Mouse (Mus musculus) fat pad, adult 2 months (tissue): ENCODE measurements at regions not wholly inside any gene's neighbourhood (a gene's known extent, or its start where the extent isn't known, plus 50 kb on each side); places are given as distances from the start of the nearest gene placed in this dataset.
A peak's percentile ranks its signal among the peaks of the same experiment; 100 is the strongest.

Source experiments
- DNase-seq: peaks from one replicate; pipeline ENCODE4 v3.0.0-alpha.2; 2011; ENCODE audit warnings: low read depth, low spot score; ENCODE audit errors: extremely low read depth

DNA sequence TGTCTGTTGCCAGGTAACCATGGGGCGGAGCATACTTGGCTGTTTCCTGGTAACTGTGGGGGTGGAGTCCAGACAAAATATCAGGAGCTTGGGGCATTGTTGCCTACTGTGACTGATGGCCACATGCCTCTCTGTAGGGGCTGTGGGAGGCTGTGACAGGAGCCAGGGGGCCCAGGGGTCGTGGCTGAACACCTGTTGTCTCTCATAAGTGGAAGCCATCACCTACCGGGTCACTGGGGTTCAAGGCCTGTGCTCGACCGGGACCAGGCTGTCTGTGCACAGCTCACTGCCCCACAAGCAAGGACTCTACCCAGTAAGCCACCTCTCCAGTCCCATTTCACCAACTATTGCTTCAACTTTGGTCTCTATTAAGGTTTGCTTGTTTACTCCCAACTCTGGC, 196.4 kb upstream of the Egln3 start:
- no peak for DNase-seq

DNA sequence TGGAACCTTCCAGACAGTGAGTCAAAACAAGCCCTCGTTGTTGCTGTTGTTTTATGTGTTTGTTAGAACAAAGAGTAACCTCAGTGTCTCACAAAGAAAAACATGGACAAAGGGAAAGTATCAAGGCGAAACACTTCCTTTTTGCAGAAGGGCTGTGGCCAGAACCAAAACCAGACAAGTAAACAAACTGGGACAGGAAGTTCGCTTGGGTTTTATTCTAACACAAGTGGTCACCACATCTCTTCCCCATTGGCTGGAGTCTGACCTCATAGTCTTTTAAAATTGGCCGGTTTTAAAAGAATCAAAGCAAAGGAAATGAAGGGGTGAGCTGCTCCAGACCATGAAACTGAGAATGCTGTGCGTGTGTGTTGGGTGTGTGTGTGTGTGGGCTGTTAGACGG, 194.4 kb upstream of the Egln3 start:
- DNase-seq: no peak

DNA sequence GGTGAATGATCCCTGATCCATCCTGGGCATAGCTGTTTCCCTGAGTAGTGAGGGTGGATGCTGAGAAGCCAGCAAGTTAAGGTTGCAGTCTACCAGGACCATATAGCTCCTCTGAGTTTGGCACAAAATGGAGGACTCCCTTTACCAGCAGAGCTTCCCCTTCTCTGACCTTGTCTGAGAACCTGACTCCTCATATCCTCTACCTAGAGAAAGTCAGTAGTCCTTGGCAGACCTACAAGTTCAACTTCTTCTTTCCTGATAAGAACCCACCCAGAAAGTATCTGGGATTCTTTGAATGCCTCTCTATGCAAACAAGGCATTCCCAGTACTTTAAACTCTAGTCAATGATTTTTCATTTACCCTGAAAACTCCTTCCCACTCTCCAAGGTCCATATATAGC, 193.3 kb upstream of the Egln3 start:
- DNase-seq: no peak

DNA sequence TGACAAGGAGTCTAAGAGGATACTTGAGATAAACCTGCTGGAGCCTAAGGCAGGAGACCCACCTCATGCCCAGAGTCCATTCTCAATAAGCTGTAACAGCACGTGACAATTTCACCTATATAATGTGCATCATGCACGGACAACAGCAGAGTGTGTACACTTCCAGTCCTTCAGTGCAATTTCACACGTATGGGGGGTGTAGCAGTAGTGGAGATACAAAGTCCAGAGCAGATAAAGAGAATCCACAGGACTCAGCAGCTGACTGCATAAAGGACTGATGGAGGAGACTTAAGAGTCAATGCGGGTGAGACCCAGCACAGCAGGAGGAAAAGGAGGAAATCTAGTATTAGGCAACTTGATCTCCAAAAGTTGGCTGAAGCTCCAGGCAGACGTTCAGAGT, 192.7 kb upstream of the Egln3 start:
- no peak for DNase-seq

DNA sequence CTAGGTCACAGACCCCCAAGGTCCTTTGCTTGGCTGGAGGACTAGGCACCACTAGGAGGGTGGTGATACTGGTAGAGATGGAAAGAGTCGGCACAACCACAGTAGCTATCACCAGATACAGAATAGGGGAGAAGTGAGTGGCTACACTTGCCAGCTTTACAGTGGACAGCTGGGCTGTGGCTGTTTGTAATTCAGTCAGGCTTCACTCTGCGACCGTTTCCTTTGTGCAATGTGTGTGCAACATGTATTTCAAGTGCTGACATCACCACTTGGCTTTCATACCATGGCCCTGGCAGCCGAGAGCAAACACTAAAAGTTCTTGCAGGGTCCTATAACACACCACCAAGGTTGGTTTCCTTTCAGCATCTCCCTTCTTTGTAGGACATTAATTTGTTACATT, 181.7 kb upstream of the Egln3 start:
- no peak for DNase-seq

DNA sequence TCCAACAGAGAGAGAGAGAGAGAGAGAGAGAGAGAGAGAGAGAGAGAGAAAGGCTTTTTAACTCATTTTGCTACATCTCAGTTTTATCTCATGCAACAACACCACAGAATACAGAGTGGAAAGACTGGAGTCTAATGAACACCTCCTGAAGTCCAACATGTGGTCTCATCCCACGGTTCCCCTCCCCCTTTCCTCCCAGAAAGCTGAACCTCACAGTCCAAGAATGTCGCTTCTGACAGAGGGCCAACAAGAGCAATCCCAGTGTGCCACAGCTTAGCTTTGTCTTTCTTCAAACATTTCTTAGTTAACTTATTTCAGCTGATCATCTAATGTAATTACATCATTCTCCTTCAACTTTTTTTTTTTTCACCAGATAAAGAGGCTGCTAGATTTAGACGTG, 180.5 kb upstream of the Egln3 start:
- no peak for DNase-seq

DNA sequence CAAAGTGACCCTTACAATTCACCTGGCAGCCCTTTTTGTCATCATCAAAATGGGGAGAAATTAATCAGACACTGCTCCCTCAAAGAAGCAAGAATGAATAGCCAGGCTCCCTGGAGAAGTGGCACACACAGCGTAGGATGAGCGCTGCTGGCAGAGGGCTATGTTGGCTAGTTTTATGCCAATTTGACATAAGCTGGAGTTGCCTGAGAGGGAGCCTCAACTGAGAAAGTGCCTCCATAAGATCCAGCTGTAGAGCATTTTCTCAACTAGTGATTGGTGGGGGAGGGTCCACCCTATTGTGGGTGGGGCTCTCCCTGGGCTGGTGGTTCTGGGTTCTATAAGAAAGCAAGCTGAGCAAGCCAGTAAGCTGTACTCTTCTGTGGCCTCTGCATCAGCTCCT, 179.3 kb upstream of the Egln3 start:
- DNase-seq: no peak

DNA sequence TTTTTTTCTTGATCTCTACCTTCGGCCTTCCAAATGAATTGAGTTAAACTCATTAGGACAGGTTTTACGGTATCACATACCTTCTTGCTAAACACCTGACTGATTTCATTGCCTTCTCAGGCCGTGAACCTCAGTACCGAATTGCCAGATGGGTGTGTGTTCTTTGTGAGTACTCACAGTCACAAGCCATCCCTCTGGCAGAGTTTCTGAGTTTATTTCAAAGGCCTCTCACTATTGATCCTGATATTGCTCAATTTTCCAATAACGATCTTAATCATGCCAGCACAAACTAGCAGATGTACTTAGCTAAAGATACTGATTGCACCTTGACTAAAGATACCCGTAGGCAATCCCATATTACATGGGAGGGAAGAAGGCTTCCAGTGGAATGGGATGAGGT, 178.4 kb upstream of the Egln3 start:
- DNase-seq: peak; percentile 46

DNA sequence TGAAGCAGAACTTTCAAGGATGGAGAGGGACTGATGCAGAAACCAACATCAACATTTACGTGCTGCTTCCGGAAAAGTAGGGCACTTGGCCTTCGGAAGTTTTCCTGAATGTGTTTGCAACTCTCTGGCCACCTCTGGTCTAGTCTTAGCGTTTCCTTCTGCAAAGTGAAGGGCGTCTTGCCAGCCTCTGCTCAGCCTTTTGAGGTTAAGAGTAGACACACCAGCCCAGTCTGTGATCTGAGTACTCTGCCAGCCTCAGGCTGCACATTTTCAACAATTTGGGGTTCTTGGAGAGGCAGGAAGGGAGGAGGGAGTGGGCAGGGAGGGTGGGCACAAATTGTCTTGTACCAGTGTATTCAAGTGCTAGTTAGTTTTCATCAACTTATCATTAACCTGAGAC, 176.7 kb upstream of the Egln3 start:
- DNase-seq: no peak

DNA sequence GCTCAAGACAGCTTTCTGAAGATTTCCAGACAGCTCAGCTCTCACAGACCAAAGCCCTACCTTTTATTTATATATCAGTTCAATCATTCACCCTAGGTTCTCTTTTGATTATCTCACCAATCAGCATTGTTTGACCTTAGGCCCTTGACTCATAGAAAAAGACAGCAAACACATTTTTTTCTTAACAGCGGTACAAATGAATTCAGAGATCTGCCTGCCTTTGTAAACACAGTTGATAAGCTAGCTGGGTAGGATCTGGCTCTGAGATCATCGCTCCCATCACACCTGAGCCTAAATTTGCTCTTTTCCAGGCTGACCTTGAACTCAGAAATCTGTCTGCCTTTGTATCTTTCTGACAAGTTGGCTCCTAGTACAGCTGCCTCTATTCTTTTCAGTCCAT, 174.9 kb upstream of the Egln3 start:
- DNase-seq: no peak

DNA sequence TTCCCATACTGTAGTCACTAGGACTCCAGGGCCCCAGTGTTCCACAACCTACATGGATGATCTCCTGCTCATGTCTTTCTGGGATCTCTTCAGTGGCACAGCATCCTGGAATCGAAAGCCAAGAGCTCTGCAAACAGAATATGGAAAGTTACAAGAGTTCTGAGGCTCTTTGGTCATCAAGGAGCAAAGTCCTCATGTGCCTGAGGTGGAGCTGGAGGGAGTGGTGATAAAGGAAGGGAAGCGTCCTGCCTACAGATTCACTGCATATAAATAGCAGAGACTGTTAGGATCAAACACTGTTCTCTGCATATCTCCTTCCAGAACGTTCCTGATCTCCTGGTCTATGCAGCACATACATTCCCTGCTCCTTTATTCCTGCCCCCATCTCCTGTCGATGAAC, 170.4 kb upstream of the Egln3 start:
- DNase-seq: no peak

DNA sequence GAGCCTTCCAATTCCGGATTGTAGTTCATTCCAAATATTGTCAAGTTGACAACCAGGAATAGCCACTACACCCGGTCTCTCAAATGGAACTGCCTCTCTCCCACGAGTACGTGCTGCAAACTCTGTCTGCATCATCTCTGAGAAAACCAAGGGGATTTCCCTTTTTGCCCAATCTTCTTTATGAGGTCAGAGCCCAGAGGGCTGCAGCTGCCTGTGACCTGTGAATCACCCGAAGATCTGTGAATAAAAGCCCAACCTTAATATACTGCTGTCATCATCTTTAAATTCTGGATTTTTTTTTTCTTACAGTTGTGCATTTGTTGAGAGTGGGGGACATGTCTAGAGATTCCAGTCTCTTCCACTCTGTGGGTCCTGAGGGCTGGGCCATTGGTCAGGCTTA, 165.6 kb upstream of the Egln3 start:
- DNase-seq: no peak

DNA sequence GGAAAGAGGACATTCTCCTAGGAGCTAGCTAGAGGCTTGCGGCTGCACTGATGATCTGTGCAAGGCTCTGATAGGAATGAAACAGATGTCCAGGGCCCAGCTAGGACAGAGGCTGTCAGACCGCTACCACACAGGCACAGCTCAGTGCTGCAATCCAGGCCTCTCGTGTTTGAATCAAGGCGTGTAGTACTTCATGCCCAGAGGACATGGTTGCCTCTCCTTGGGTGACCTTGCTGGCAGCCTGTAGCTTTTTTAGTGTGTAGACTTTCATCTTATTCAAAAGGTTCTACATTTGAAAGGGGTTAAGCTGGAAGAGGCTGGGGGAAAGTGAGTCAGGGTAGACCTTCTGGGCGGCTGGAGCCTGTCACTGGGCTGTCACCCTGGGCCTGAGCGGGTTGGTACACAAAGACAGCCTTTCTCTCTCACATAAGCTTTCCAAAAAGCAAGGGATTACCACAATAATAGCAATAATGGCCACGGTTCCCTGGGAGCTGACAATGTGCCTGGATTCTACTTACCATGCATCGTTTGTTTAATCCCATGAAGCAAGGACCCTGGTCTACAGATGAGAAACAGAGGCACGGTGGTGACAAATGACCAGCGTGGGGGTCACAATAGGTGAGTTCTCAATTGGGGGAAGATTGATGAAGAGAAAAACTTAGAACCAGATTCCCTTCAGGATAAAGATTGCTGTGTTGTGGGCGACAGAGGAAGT, 160.9 kb upstream of the Egln3 start:
- no peak for DNase-seq

DNA sequence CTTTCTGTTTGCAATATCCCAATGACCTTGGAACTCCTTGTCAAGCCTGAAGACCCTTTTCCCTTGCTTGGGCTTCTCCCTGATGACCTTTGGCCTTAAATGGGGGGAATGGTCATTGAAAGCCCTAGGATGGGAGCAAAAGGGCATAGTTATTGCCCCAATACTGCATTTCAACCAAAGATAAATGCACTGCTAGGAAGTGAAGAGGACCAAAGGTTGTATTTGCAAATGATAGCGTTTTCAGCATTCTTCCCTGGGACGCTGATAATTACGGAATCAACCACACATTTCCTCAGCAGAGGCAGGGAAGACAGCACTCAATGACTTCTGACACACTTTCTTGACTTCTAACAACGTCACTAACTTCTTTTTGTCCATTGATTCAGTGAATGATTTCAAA, 158.1 kb upstream of the Egln3 start:
- DNase-seq: no peak

DNA sequence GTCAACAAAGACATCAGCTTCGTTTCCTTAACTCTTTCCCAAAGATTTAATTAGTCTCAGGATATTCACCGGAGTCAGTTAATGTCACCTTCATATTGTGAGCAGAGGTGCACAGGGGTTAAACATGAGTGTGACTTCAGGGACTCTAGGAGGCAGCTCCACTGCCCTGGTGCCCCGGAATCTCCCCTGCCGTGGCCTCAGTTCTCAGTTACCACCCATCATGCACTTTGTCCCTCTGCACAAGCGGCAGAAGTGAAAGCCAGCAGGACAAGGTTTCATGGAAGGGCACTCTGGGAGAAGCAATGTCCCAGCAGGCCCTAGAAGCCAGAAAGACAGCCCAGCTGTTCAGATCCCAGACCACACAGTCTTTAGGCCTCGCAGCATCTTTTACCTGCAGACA, 150.5 kb upstream of the Egln3 start:
- DNase-seq: no peak

DNA sequence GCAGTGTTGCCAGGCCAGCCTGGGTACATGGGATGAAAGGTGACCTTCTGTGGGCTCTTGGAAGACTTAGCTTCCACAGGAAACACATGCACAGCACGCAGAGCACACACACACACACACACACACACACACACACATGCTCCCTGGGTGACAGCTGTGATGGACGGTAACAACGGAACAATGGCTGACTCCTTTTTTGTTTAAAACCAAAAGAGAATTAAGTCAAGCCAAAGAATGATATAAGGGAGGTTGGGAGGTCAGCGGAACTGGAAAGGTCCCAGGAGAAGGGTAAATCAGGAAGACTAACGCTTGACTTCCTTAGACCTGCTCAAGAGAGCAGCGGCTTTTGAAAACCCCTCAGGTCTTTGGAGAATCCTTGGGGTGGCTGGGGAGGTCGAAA, 150.0 kb upstream of the Egln3 start:
- DNase-seq: no peak

DNA sequence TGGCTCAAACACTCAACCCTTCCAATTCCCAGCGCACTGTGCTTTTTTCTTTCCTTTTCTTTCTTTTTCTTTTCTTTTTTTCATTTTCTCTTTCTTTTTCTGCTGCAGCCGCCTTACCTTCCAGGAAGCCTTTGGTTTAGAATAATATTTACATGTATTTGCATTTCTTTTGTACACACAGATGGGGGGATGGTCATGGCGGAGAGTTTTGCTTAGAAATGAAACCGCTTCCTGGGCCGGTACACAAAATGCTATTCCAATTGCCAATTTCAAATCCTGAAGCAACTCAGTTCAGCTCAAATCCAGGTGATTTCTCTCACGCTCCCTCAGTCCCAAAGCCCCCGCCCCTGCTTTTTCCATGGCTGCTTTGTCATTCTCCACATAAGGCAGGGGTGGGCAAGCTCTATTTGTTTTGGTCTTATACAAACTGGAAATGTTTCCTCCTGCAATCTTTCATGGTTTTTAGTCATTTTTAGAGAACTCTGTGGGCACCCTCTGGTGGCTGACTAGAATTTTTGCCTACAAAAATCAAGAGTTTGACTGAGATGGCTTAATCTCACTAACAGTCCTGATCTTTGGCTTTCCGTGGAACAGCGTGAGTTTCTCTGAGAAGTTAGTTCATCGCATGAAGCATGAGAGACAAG, 149.4 kb upstream of the Egln3 start:
- DNase-seq: no peak

DNA sequence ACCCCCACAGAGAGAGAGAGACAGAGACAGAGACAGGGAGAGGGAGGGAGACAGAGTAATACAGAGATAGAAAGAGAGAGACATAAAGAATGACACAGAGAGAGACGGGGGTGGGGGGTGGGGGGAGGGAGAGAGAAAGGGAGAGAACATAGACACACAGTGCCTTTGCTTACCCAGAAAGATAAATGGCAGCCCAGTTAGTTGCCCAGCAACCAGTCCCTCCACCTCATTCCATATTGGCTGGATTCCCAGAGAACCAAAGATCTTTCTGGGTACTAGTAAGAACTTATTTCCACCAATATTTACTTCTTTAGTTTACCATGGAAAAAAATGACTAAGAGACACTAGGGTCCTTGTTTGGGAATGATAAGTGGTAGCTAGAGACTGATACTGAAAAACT, 146.6 kb upstream of the Egln3 start:
- DNase-seq: no peak

DNA sequence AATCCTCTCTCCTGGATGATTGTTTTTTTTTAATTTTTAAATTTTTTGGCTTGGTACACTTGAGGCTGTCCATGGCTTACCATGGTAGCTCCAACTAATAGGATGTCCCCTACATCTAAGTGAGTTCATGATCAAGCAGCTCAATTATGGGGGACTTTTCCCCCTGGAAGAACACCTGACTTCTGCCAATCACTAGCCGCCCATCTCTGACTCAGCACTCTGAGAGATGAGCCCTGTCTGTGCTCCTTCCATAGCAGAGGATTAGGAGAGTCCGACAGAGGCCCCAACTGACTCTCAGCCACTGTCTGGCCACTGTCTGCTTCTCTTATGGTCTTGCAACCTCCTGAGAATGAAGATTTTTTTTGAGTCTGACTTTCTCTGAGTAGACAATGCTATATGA, 145.7 kb upstream of the Egln3 start:
- DNase-seq: no peak

DNA sequence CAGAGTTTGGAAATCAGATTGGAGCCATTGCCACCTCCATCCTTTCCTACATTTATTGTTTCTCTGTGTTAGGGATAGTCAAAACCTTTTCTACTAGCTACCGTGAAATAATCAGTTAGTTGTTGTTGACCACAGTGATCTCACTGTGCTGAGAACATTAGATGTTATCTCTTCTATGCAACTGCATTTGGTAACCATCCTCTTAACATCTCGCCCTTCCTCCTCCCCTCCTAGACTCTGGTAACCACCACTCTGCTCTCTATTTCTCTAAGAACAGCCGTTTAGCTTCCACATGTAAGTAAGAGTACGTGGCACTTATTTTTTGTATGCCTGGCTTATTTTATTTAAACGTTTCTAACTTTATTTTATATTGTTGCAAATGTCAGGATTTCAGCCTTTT, 139.8 kb upstream of the Egln3 start:
- DNase-seq: no peak

DNA sequence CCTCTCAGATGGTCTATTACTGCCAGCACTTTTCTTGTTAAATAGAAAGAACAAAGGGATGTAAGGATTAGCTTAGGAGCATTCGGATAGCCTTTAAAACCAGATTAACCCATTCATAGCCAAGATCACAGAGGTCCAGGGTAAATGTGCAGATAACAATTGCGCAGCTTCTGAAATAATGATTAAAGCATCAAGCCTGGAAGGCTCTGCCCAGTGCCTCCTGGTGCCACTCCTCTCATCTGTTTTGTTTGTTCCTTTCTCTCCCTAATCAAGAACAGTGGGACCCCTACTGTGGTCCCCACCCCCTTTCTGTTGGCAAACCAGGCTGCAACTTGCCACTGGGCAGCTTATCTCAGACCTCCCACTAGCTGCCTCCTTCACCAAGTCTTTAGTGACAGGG, 131.8 kb upstream of the Egln3 start:
- no peak for DNase-seq

DNA sequence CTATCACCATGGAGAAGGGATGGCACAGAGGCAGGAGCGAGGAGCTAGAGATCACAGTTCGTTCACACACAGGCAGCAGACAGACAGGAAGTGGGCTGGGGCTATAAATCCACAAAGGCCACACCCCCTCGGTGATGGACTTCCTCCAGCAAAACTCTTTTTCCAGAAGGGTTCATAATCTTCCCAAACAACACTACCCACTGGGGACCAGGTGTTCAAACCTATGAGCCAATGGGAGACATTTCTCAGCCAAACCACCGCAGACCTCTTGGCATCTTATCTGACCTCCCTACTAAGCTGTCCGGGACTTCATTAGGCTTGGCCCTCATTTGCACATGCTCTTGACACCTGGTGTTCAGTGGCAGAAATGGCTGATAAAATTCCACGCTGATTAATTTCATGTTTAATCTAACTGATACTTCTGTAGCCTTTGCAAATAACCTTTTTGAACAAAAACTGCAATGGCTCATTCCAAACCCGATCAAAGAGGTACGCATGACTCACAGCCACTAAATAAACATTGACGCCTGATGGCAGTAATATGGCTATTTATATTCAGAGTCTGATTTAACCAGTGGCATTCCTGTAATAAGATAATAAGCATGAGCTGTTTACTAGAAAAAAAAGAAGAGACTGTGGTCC, 131.0 kb upstream of the Egln3 start:
- no peak for DNase-seq
